Mouse (Mus musculus) kidney, embryonic 15.5 days (tissue): ENCODE data around the gene Yjefn3. TPM values are rescaled to one million over a fixed set of nuclear protein-coding genes. Genes with fewer than 3 reads are reported as not detected.

Experiments
- ATAC-seq: fragments of 200-750 bp; cut with Nextera tagmentation; replicated peaks from 2 replicates; pipeline ENCODE4 v1.8.0; 2017; ENCODE audit warnings: moderate TSS enrichment; ENCODE audit not compliant: low FRiP score
- H3K27ac ChIP-seq: fragments of 300-500 bp; sonication (generic); 2 replicates; pipeline ENCODE4 v1.5.1; 2015; ENCODE audit warnings: mild to moderate bottlenecking, inconsistent platforms
- H3K27me3 ChIP-seq: fragments of 300-500 bp; sonication (generic); 2 replicates; pipeline ENCODE4 v1.6.1; 2015; ENCODE audit warnings: inconsistent platforms
- H3K36me3 ChIP-seq: fragments of 300-500 bp; sonication (generic); 2 replicates; pipeline ENCODE4 v1.6.1; 2015; ENCODE audit warnings: inconsistent platforms
- H3K4me1 ChIP-seq: fragments of 300-500 bp; sonication (generic); 2 replicates; pipeline ENCODE4 v1.6.1; 2015; ENCODE audit warnings: inconsistent platforms
- H3K4me2 ChIP-seq: fragments of 300-500 bp; sonication (generic); 2 replicates; pipeline ENCODE4 v1.6.1; 2015; ENCODE audit warnings: moderate library complexity, mild to moderate bottlenecking, inconsistent platforms
- H3K4me3 ChIP-seq: fragments of 300-500 bp; sonication (generic); replicated peaks from 2 replicates; pipeline ENCODE4 v1.5.1; 2015; ENCODE audit warnings: mild to moderate bottlenecking, inconsistent platforms
- H3K9ac ChIP-seq: fragments of 300-500 bp; sonication (generic); 2 replicates; pipeline ENCODE4 v1.6.1; 2015; ENCODE audit warnings: mild to moderate bottlenecking, inconsistent platforms
- H3K9me3 ChIP-seq: fragments of 300-500 bp; sonication (generic); replicated peaks from 2 replicates; pipeline ENCODE4 v1.6.1; 2016; ENCODE audit warnings: inconsistent platforms
- WGBS: fragments of 180-500 bp; shearing (Covaris S2); methylation state at CpG from one replicate; pipeline ENCODE4 v1.1.7; 2015; ENCODE audit warnings: mixed read lengths; 5-methylcytosine and 5-hydroxymethylcytosine counted together
- polyA plus RNA-seq: library from polyadenylated mRNA; unstranded; fragments of >200 nt; fragmentation: Nextera tagmentation; extraction: Ambion mirVana; gene quantifications from 2 replicates; pipeline ENCODE4 v1.2.1, GENCODE M21; 2015

The Yjefn3 gene
- polyA plus RNA-seq, 1 experiment from 2014 or later, result 5.2 TPM

DNA sequence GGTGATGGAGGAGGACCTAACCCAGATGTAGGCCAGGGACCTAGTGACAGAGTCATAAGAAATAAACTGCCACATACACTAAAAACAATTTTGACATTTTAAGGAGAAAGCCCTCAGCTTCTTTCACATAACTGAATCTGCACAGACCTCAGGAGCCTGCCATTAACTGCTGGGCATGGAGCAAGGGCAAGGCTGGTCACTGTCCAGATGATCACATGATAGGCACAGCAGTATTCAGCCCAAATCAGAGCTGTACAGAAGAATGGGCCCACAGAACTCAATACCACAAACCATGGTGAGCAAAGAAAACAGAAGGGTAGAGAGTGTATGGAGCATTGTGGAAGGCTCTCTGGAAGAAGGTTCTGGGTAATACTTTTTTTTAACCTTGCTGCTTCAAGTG is 24.4 kb upstream of the Yjefn3 start:
- no peaks in the 10 kb centered on the region; the same call in 1 of the 2 replicates for H3K4me1 ChIP-seq
- no peak overlapping the region for H3K4me3 ChIP-seq
- no peak overlapping the region for H3K9ac ChIP-seq
- H3K9me3 ChIP-seq, result no peaks in the 10 kb centered on the region
- H3K27ac ChIP-seq, result no peak overlapping the region
- H3K4me2 ChIP-seq, result no peak overlapping the region
- peaks cover 18% of the 10 kb centered on the region for H3K36me3 ChIP-seq
- no peaks in the 10 kb centered on the region for H3K27me3 ChIP-seq
- no peak for ATAC-seq

DNA sequence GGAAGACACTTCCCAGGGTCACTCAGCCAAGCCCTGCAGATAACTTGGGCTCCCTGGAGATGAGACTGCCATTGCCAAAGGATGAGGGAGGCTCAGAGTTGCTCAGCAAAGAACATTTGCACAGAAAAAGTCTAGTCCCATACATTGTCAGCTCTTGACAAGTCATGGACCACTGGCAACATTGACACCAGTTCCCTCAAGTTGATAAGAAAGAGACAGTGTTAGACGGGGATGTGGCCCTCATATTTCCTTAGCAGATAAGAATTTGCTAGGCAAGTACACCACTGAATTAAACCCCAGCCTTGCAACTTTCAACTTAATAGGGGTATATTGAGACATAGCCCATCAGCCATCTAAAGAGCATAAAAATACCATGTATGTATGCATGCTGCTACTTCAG is 21.5 kb upstream of the Yjefn3 start:
- Histone ChIP-seq H3K9me3 (no peaks in the 10 kb centered on the region), H3K27ac (no peak overlapping the region), H3K4me1 (peaks cover 24% of the 10 kb centered on the region), H3K4me2 (no peak overlapping the region), H3K36me3 (peaks cover 18% of the 10 kb centered on the region), H3K4me3 (no peak overlapping the region), H3K9ac (no peak overlapping the region), H3K27me3 (no peaks in the 10 kb centered on the region)
- 89% methylated on average over 1 of the region's 1 CpGs for WGBS
- ATAC-seq, result no peak

- no peak overlapping the region for H3K9ac ChIP-seq
- peaks cover 26% of the 10 kb centered on the region for H3K36me3 ChIP-seq
- no peaks in the 10 kb centered on the region for H3K9me3 ChIP-seq
- WGBS, result 92% methylated on average over 2 of the region's 2 CpGs
- no peak for ATAC-seq
- H3K4me2 ChIP-seq, result no peak overlapping the region
- peaks cover 24% of the 10 kb centered on the region for H3K4me1 ChIP-seq
- H3K27me3 ChIP-seq, result no peaks in the 10 kb centered on the region
- peak overlapping the region; percentile 79 for H3K27ac ChIP-seq
- H3K4me3 ChIP-seq, result no peak overlapping the region
Observed at GRCm38 (mm10) chr8:69921141-69921540, 18.6 kb upstream of the Yjefn3 start.

DNA sequence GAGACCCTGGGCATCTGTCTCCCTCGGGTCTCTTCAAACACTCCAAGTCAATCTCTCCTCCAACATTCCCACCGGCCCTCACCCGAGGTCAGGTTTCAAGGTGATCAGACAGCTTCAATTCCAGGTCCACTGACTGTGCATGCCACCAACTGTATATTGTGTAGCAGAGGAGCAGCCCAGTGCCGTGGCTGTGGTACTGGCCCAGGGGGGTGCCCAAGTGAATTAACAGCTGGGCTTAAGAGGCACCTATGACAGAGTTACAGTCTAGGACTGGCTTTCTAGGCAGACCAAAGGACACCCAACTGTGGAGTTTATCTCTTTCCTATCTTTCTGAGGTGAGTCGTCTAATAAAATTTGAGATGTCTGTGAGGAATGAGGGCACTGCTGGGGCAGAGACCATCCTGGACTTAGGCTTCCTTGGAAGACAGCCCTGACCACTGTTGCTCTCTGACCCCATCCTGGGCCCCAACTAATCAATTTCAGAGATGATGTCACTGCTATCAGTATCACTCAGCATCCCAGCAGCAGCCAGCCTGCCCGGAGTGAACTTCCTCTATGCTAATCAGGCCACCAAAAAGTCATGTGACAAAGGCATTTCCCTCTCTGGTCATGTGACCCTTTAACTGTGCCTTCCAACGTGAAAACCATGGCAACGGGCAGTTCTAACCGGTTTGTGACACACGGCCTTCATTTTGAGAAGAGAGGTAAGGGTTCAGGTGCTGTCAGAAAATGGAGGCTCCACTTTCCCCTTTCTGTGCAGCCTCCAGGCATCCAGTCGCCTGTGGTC is 17.6 kb upstream of the Yjefn3 start:
- H3K36me3 ChIP-seq, result peaks cover 33% of the 10 kb centered on the region
- 0 out of 2 replicates have a peak overlapping the region, but pooled peaks have one; percentile 24 for H3K4me2 ChIP-seq
- no peaks in the 10 kb centered on the region for H3K9me3 ChIP-seq
- peak; percentile 71 for ATAC-seq
- H3K27me3 ChIP-seq, result no peaks in the 10 kb centered on the region
- H3K4me1 ChIP-seq, result peaks cover 24% of the 10 kb centered on the region
- H3K27ac ChIP-seq, result peak overlapping the region; percentile 79
- H3K4me3 ChIP-seq, result no peak overlapping the region
- WGBS, result 39% methylated on average over 11 of the region's 11 CpGs
- no peak overlapping the region for H3K9ac ChIP-seq

- Histone ChIP-seq H3K4me1 (peaks cover 24% of the 10 kb centered on the region), H3K4me2 (no peak overlapping the region), H3K27ac (peak overlapping the region; percentile 79), H3K4me3 (no peak overlapping the region), H3K9ac (no peak overlapping the region), H3K36me3 (peaks cover 44% of the 10 kb centered on the region), H3K27me3 (no peaks in the 10 kb centered on the region), H3K9me3 (no peaks in the 10 kb centered on the region)
- WGBS, result 63% methylated on average over 1 of the region's 1 CpGs
- ATAC-seq, result peak; percentile 57
Observed at GRCm38 (mm10) chr8:69919010-69919409, 16.5 kb upstream of the Yjefn3 start.

- no peak overlapping the region for H3K9ac ChIP-seq
- peaks cover 49% of the 10 kb centered on the region for H3K36me3 ChIP-seq
- H3K27me3 ChIP-seq, result no peaks in the 10 kb centered on the region
- H3K9me3 ChIP-seq, result no peaks in the 10 kb centered on the region
- H3K4me1 ChIP-seq, result peaks cover 24% of the 10 kb centered on the region
- no peak overlapping the region for H3K4me2 ChIP-seq
- no peak for ATAC-seq
- no peak overlapping the region for H3K4me3 ChIP-seq
- H3K27ac ChIP-seq, result no peak overlapping the region
Observed at GRCm38 (mm10) chr8:69918506-69918905, 16.0 kb upstream of the Yjefn3 start.

DNA sequence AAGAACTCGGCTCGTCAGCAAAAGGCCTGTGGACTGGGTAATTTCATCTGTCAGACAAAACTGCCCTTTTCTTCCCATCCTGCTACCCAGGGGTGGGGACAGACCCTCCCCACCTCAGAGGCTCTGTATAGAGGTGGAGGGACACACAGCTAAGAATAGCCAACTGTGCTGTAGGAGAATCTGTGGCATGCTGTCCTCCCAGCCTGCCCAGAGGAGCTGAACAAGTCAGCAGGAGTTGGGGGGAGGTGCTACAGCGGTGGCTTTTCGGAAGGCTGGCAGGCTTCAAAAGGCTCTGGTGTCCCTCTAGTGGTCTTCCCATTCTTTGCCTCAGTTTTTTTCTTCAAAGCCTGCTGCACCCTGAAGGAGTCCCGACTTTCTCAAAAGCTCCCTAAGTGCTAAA is 13.2 kb upstream of the Yjefn3 start:
- Histone ChIP-seq H3K4me1 (peaks cover 15% of the 10 kb centered on the region), H3K4me2 (no peak overlapping the region), H3K9ac (no peak overlapping the region), H3K9me3 (no peaks in the 10 kb centered on the region), H3K27ac (peak overlapping the region; percentile 18; the same call in 1 of the 2 replicates), H3K36me3 (peaks cover 77% of the 10 kb centered on the region), H3K4me3 (no peak overlapping the region), H3K27me3 (no peaks in the 10 kb centered on the region)
- 62% methylated on average over 5 of the region's 5 CpGs for WGBS
- ATAC-seq, result no peak

DNA sequence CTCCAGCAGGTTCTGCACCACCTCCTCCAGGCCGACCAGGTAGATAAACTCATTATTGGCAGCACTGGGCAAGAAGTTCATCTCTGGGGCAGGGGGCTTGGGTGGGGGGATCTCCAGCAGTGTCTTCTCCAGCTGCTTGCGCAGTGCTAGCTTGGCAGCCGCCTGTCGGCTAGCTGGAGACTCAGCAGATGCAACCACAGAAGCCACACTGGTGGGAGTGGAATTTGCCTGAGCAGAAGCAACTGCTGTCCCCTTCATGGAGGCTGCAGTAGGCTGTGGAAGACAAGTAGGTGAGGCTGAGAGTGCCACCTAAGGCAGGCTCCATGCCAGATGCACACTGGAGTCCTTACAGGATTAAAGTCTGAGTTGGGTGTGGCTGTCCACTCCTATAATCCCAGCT is 12.0 kb upstream of the Yjefn3 start:
- no peak for ATAC-seq
- Histone ChIP-seq H3K9me3 (no peaks in the 10 kb centered on the region), H3K4me3 (no peak overlapping the region), H3K9ac (no peak overlapping the region), H3K27me3 (no peaks in the 10 kb centered on the region), H3K4me1 (0 out of 2 replicates have a peak, but pooled peaks cover 5% of the 10 kb centered on the region), H3K4me2 (no peak overlapping the region), H3K36me3 (peaks cover 89% of the 10 kb centered on the region), H3K27ac (no peak overlapping the region)
- 89% methylated on average over 4 of the region's 4 CpGs for WGBS

DNA sequence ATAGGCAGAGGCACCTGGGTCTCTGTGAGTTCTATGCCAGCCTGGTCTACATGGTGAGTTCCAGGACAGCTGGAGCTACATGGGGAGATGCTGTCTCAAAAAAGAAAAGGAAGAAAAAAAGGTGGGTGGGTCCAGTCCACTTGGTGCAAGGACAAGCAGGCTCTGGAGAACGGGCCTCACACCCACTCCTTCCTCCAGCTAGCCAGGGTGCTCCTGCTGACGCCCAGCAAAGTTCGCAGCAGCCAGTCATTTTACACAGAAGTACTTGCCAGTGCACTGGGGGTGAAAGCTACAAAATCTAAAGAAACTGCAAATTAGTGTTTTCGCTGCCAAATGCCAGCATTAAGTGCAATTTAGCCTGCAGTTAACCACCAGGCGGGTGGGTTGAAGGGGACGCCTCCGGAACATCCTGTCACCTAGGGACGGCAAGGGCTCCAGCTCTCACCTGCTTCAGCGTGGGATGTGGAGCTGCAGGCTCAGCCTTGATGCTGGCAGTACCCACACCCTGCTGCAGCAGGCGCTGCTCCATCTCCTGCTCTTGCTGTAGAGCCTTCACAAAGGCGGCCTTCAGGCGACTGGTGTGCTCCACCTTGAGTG is 10.1 kb upstream of the Yjefn3 start:
- ATAC-seq, result no peak
- Histone ChIP-seq H3K9me3 (no peaks in the 10 kb centered on the region), H3K4me2 (no peak overlapping the region), H3K4me1 (no peaks in the 10 kb centered on the region), H3K4me3 (no peak overlapping the region), H3K9ac (no peak overlapping the region), H3K27ac (no peak overlapping the region), H3K36me3 (peaks cover 100% of the 10 kb centered on the region), H3K27me3 (no peaks in the 10 kb centered on the region)
- 85% methylated on average over 12 of the region's 12 CpGs for WGBS

DNA sequence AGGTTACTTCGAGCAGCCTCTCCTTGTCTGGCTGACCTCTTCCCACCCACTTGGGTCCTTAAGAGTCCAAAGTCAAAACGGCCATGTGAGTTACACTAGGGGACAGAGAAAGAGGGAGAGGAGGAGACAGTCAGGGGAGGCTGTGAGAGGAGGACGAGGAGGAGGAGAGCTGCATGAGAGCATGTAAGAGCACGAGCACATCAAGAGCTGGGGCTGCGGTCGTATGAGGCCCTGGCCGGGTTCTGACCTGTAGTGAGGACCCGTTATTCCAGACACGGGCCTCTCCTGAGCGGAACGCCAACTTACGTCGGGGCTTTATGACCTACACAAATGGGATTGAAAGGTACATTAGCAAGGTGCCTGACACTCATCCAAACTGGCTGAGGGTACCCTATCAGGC is 9.4 kb upstream of the Yjefn3 start:
- Histone ChIP-seq H3K4me1 (no peaks in the 10 kb centered on the region), H3K36me3 (peaks cover 100% of the 10 kb centered on the region), H3K27me3 (no peaks in the 10 kb centered on the region), H3K9me3 (no peaks in the 10 kb centered on the region), H3K27ac (no peak overlapping the region), H3K4me3 (no peak overlapping the region), H3K9ac (no peak overlapping the region), H3K4me2 (no peak overlapping the region)
- no peak for ATAC-seq
- 92% methylated on average over 13 of the region's 13 CpGs for WGBS

- 90% methylated on average over 2 of the region's 2 CpGs for WGBS
Observed at GRCm38 (mm10) chr8:69907106-69907505, 4.6 kb upstream of the Yjefn3 start.

GRCm38 (mm10) chr8:69906260-69906659 is 3.7 kb upstream of the Yjefn3 start:
- H3K27me3 ChIP-seq, result no peaks in the 10 kb centered on the region
- H3K27ac ChIP-seq, result no peak overlapping the region
- ATAC-seq, result no peak
- no peaks in the 10 kb centered on the region for H3K9me3 ChIP-seq
- H3K36me3 ChIP-seq, result peaks cover 44% of the 10 kb centered on the region
- no peak overlapping the region for H3K4me3 ChIP-seq
- 84% methylated on average over 2 of the region's 2 CpGs for WGBS
- no peak overlapping the region for H3K4me2 ChIP-seq
- H3K4me1 ChIP-seq, result peaks cover 24% of the 10 kb centered on the region
- no peak overlapping the region for H3K9ac ChIP-seq

More at GRCm38 (mm10) chr8:69907106-69907505, 4.6 kb upstream of the Yjefn3 start:
- H3K27ac ChIP-seq, result no peak overlapping the region
- H3K9me3 ChIP-seq, result no peaks in the 10 kb centered on the region
- no peaks in the 10 kb centered on the region for H3K27me3 ChIP-seq
- H3K4me1 ChIP-seq, result peaks cover 18% of the 10 kb centered on the region
- H3K4me2 ChIP-seq, result no peak overlapping the region
- H3K36me3 ChIP-seq, result peaks cover 52% of the 10 kb centered on the region
- ATAC-seq, result no peak
- H3K9ac ChIP-seq, result no peak overlapping the region
- H3K4me3 ChIP-seq, result no peak overlapping the region
